Mouse (Mus musculus): Measurements from ENCODE around the gene Cyba. TPM values are rescaled to one million over a fixed set of nuclear protein-coding genes. Genes with fewer than 3 reads are reported as not detected.

Gene Cyba
- total and polyA plus RNA-seq, 3 experiments: 450 to 1,119 (median 848) TPM

GRCm38 (mm10) chr8:122405146-122405805 is 27.5 kb downstream of the Cyba start:
- H3K4me2 ChIP-seq (ENCODE audit: insufficient read depth, low read depth, poor library complexity, severe bottlenecking): no peak overlapping the region
- in situ Hi-C loops (cut with MboI; ENCODE audit: low pct_ligation_motif_present, low pct_unique_long_range_greater_than_20kb, low sequenced_read_pairs): no loop called here
- H3K27me3 ChIP-seq (replicated peaks): no peaks in the 10 kb centered on the region
- no peak for DNase-seq (ENCODE audit: extremely low read depth)
- no peaks in the 10 kb centered on the region for H3K79me2 ChIP-seq (replicated peaks; ENCODE audit: control insufficient read depth, extremely low read depth, insufficient read depth, poor library complexity, severe bottlenecking)
- H3K36me3 ChIP-seq (replicated peaks in 1 of 2; ENCODE audit: control insufficient read depth in 1 of 2, insufficient read depth in 1 of 2, low read length in 1 of 2): peaks cover 88 to 98% of the 10 kb centered on the region in 2 experiments
- H3K9me3 ChIP-seq (replicated peaks; ENCODE audit: low read length): no peaks in the 10 kb centered on the region
- H3K27ac ChIP-seq (ENCODE audit: insufficient read depth, low read depth): no peak overlapping the region
- H3K4me1 ChIP-seq (ENCODE audit: control insufficient read depth in 1 of 2, insufficient read depth in 2 of 2): no peaks in the 10 kb centered on the region
- no peak overlapping the region for H3K9ac ChIP-seq (ENCODE audit: insufficient read depth, low read depth)
- no peak overlapping the region for H3K4me3 ChIP-seq (replicated peaks in 1 of 3; ENCODE audit: low read depth in 2 of 3, low read length in 2 of 3, poor library complexity in 1 of 3)
- TF ChIP-seq USF1 (IDR thresholded peaks at IDR 0.05; ENCODE audit: low read depth, low read length) (no peak), IRF4 (IDR thresholded peaks at IDR 0.05; ENCODE audit: low read depth, low read length) (no peak), SIN3A (IDR thresholded peaks at IDR 0.05; ENCODE audit: low read length) (no peak), RAD21 (IDR thresholded peaks at IDR 0.05; ENCODE audit: low read depth, low read length) (no peak), E2F4 (IDR thresholded peaks at IDR 0.05; ENCODE audit: insufficient replicate concordance, low read depth, low read length) (no peak), CHD1 (IDR thresholded peaks at IDR 0.05; ENCODE audit: low read depth, low read length) (no peak), UBTF (IDR thresholded peaks at IDR 0.05; ENCODE audit: low read depth, low read length) (no peak), ZKSCAN1 (IDR thresholded peaks at IDR 0.05; ENCODE audit: borderline replicate concordance, low read depth, low read length) (no peak), TCF12 (IDR thresholded peaks at IDR 0.05; ENCODE audit: low read depth, low read length) (no peak), ETS1 (conservative IDR thresholded peaks at IDR 0.05; ENCODE audit: low read depth, low read length) (no peak), GABPA (IDR thresholded peaks at IDR 0.05; ENCODE audit: insufficient replicate concordance, low read depth, low read length) (no peak), USF2 (conservative IDR thresholded peaks at IDR 0.05; ENCODE audit: low read depth, low read length) (no peak), TBP (conservative IDR thresholded peaks at IDR 0.05; ENCODE audit: low read depth, low read length) (no peak)
- dilution Hi-C loops (cut with MboI; ENCODE audit: extremely low pct_ligation_motif_present, extremely low pct_unique_long_range_greater_than_20kb, low sequenced_read_pairs): no loop called here

GRCm38 (mm10) chr8:122398186-122398585 is 34.5 kb downstream of the Cyba start:
- Histone ChIP-seq H3K27me3 (replicated peaks) (no peaks in the 10 kb centered on the region), H3K27ac (ENCODE audit: insufficient read depth, low read depth) (no peak overlapping the region), H3K36me3 (replicated peaks in 1 of 2; ENCODE audit: control insufficient read depth in 1 of 2, insufficient read depth in 1 of 2, low read length in 1 of 2) (peaks cover 75 to 96% of the 10 kb centered on the region in 2 experiments), H3K4me2 (ENCODE audit: insufficient read depth, low read depth, poor library complexity, severe bottlenecking) (no peak overlapping the region), H3K79me2 (replicated peaks; ENCODE audit: control insufficient read depth, extremely low read depth, insufficient read depth, poor library complexity, severe bottlenecking) (0 out of 2 replicates have a peak, but pooled peaks cover 5% of the 10 kb centered on the region), H3K9ac (ENCODE audit: insufficient read depth, low read depth) (no peak overlapping the region), H3K4me3 (replicated peaks in 1 of 3; ENCODE audit: low read depth in 2 of 3, low read length in 2 of 3, poor library complexity in 1 of 3) (no peak overlapping the region), H3K9me3 (replicated peaks; ENCODE audit: low read length) (no peaks in the 10 kb centered on the region), H3K4me1 (ENCODE audit: control insufficient read depth in 1 of 2, insufficient read depth in 2 of 2) (no peaks in the 10 kb centered on the region)
- DNase-seq (ENCODE audit: extremely low read depth): no peak
- dilution Hi-C loops (cut with MboI; ENCODE audit: extremely low pct_ligation_motif_present, extremely low pct_unique_long_range_greater_than_20kb, low sequenced_read_pairs): no loop called here
- in situ Hi-C loops (cut with MboI; ENCODE audit: low pct_ligation_motif_present, low pct_unique_long_range_greater_than_20kb, low sequenced_read_pairs): no loop called here
- TF ChIP-seq SIN3A (IDR thresholded peaks at IDR 0.05; ENCODE audit: low read length) (no peak), ETS1 (conservative IDR thresholded peaks at IDR 0.05; ENCODE audit: low read depth, low read length) (no peak)

Data from CH12.LX (cell line).